Mouse (Mus musculus) CH12.LX (cell line): ENCODE measurements at regions not wholly inside any gene's neighbourhood (a gene's known extent, or its start where the extent isn't known, plus 50 kb on each side); places are given as distances from the start of the nearest gene placed in this dataset.

Experiments used
- CTCF ChIP-seq, 2 experiments: IDR thresholded peaks in 1 of 2; conservative IDR thresholded peaks in 1 of 2; 2 replicates each; pipeline ENCODE4 v1.5.1; 2011 to 2012; ENCODE audit warnings: low read depth in 2 of 2, low read length in 2 of 2, improper control_type of control experiment in 1 of 2, inconsistent platforms in 1 of 2, mild to moderate bottlenecking in 1 of 2, moderate library complexity in 1 of 2
- ETS1 ChIP-seq: conservative IDR thresholded peaks from 2 replicates; pipeline ENCODE4 v1.6.1; 2012; ENCODE audit warnings: low read depth, mild to moderate bottlenecking, inconsistent platforms, low read length, improper control_type of control experiment, moderate library complexity
- IRF4 ChIP-seq: IDR thresholded peaks from 2 replicates; pipeline ENCODE4 v1.6.1; 2014; ENCODE audit warnings: low read depth, mild to moderate bottlenecking, inconsistent platforms, low read length, improper control_type of control experiment
- NELFE ChIP-seq: IDR thresholded peaks from 2 replicates; pipeline ENCODE4 v1.6.1; 2011; ENCODE audit warnings: low read depth, low read length, improper control_type of control experiment
- POLR2A ChIP-seq: IDR thresholded peaks from 2 replicates; pipeline ENCODE4 v1.6.1; 2011; ENCODE audit warnings: low read depth, mild to moderate bottlenecking, improper control_type of control experiment, low read length
- UBTF ChIP-seq: IDR thresholded peaks from 2 replicates; pipeline ENCODE4 v1.6.1; 2012; ENCODE audit warnings: low read depth, mild to moderate bottlenecking, inconsistent platforms, low read length, improper control_type of control experiment, moderate library complexity
- ZKSCAN1 ChIP-seq: IDR thresholded peaks from 2 replicates; pipeline ENCODE4 v1.6.1; 2012; ENCODE audit warnings: low read depth, inconsistent platforms, low read length, improper control_type of control experiment, borderline replicate concordance
- ZNF384 ChIP-seq: IDR thresholded peaks from 2 replicates; pipeline ENCODE4 v1.6.1; 2012; ENCODE audit warnings: low read depth, low read length, improper control_type of control experiment, inconsistent platforms

DNA sequence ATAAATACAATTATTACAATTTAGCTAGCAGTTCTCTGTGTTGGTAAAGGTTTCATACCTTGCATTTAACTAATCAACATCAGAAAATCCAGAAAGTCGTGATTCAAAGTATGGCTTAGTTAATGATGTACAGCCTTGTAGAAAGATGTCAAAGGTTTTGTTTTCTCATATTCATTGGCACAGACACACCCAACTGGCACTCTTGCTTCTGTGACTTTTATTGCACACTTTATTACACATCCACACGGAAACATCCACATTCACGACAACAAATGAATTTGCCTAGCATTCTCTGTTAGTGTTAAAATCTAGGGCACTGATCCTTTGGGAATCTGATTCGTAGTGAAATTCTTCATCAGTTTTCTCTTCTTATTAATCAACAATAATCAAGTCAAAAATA lies 720.0 kb downstream of the Tns3 start:
- no peak for TF ChIP-seq POLR2A
- TF ChIP-seq UBTF = no peak
- TF ChIP-seq IRF4 = no peak
- no peak for TF ChIP-seq ZKSCAN1
- no peak for TF ChIP-seq ETS1
- no peak for TF ChIP-seq CTCF (conservative IDR thresholded peaks at IDR 0.05 in 1 of 2, IDR thresholded peaks at IDR 0.05 in 1 of 2; ENCODE audit: low read depth in 2 of 2, low read length in 2 of 2)
- no peak for TF ChIP-seq NELFE
- no peak for TF ChIP-seq ZNF384
